Mouse (Mus musculus) bone marrow, adult 2 months (tissue): ENCODE results near the gene Mst1.

Source experiments
- CTCF ChIP-seq: fragments of 200-500 bp; IDR thresholded peaks from 2 replicates; pipeline ENCODE4 v1.5.1; 2011; ENCODE audit warnings: low read length, control low read depth; ENCODE audit not compliant: control insufficient read depth, insufficient read depth
- POLR2A ChIP-seq: fragments of 200-500 bp; IDR thresholded peaks from 2 replicates; pipeline ENCODE4 v1.6.1; 2011; ENCODE audit warnings: low read depth, mild to moderate bottlenecking, control low read depth, low read length, borderline replicate concordance; ENCODE audit not compliant: control insufficient read depth

GRCm38 (mm10) chr9:108062142-108062541, 18.1 kb upstream of the Mst1 start:
- no peak for TF ChIP-seq POLR2A
- no peak for TF ChIP-seq CTCF
